ENCODE assay signal across 8 mouse cellular contexts in the genomic region with DNA sequence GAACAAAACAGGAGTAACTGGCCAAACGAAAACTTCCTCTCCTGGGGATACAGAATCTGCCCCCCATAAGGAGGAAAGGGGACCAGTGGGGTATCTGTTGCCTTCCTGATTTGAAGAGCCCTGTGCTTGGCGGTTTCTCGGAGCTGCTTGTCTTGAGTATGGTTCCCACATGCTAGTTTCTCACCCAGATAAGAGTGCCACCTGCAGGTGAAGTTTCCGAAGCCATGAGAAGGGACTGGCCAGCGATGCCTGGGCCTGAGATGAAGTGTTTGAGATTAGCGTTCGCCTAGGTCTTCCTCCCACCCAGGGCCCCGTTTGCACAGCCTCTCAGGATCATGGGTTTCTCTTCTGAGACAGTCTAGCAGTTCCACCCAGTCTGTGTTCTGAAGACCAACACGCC. TPM values are rescaled to one million over a fixed set of nuclear protein-coding genes. Genes with fewer than 3 reads are reported as not detected.
DNase-seq lines count a peak whose midpoint lies in the region; ATAC-seq and TF ChIP-seq lines count a peak whose summit lies in the region.
"Had no signal": no experiment of that assay in that cellular context is flagged by ENCODE, and none has a peak within 500 bp of the region (broad histone marks: within the 10 kb centered on the region; RNA-seq: fewer than 3 reads in every experiment).

No protein-coding gene starts in this region.

- no peaks in the 10 kb centered on the region for H3K27me3 ChIP-seq in liver, embryonic 14.5 days (ENCODE audit: control insufficient read depth, insufficient read depth, low read length)
- no peaks in the 10 kb centered on the region for H3K27me3 ChIP-seq in liver, embryonic 12.5 days (replicated peaks)
- H3K27me3 ChIP-seq in MEL (ENCODE audit: control insufficient read depth in 1 of 2, insufficient read depth in 2 of 2, low read length in 2 of 2) = no peaks in the 10 kb centered on the region
- H3K27me3 ChIP-seq in cerebellum, adult 2 months (ENCODE audit: control insufficient read depth, insufficient read depth, low read length) = no peaks in the 10 kb centered on the region
- H3K27me3 ChIP-seq: embryonic facial prominence, embryonic 15.5 days had no signal

- no peak for TF ChIP-seq RAD21 in MEL (IDR thresholded peaks at IDR 0.05; ENCODE audit: low read depth, low read length)

- TF ChIP-seq EP300 in liver, embryonic 14.5 days (IDR thresholded peaks at IDR 0.05; ENCODE audit: low read depth) = no peak
- no peak for TF ChIP-seq EP300 in MEL (IDR thresholded peaks at IDR 0.05; ENCODE audit: low read depth in 1 of 2, low read length in 2 of 2)

- no peak for ATAC-seq in liver, embryonic 14.5 days (ENCODE audit: insufficient read depth)
- ATAC-seq in liver, embryonic 12.5 days = no peak

- no peak overlapping the region for H3K4me2 ChIP-seq in liver, embryonic 14.5 days (ENCODE audit: low read depth)
- no peak overlapping the region for H3K4me2 ChIP-seq in liver, embryonic 12.5 days
- H3K4me2 ChIP-seq: embryonic facial prominence, embryonic 15.5 days had no signal

- H3K9ac ChIP-seq in liver, embryonic 14.5 days (replicated peaks) = no peak overlapping the region
- H3K9ac ChIP-seq in liver, embryonic 12.5 days = no peak overlapping the region
- H3K9ac ChIP-seq in MEL (ENCODE audit: control insufficient read depth, low read depth, low read length, poor library complexity, severe bottlenecking) = no peak overlapping the region

- H3K27ac ChIP-seq in liver, embryonic 14.5 days = no peak overlapping the region
- H3K27ac ChIP-seq in liver, embryonic 12.5 days = no peak overlapping the region; the same call in 1 of the 2 replicates
- no peak overlapping the region for H3K27ac ChIP-seq in MEL (ENCODE audit: control insufficient read depth, low read depth, low read length)
- no peak overlapping the region for H3K27ac ChIP-seq in cerebellum, adult 2 months (ENCODE audit: insufficient read depth, low read length)

- no peak for DNase-seq in liver, embryonic 14.5 days (ENCODE audit: low read depth in 3 of 3, low spot score in 3 of 3)
- DNase-seq in MEL (ENCODE audit: low read depth, low spot score) = peak; percentile 44
- DNase-seq in cerebellum, adult 2 months = peak; percentile 54 to 59
- peak; percentile 72 for DNase-seq in lung, postnatal 10 days
- no peak for DNase-seq in c-Kit-positive CD71-positive TER-119-positive erythroid progenitor cells, embryonic 14.5 days (ENCODE audit: low spot score)
- no peak for DNase-seq in urinary bladder, postnatal 25 days (ENCODE audit: low spot score)

- TF ChIP-seq POLR2A in MEL (IDR thresholded peaks at IDR 0.05; ENCODE audit: control insufficient read depth in 1 of 2, insufficient read depth in 1 of 2, low read depth in 1 of 2, low read length in 2 of 2, poor library complexity in 1 of 2) = no peak
- no peak for TF ChIP-seq POLR2A in cerebellum, adult 2 months (IDR thresholded peaks at IDR 0.05; ENCODE audit: borderline replicate concordance, insufficient read depth, low read length)

- WGBS in liver, embryonic 14.5 days (ENCODE audit: insufficient replicate concordance) = 26% methylated on average over 9 of the region's 9 CpGs
- WGBS in liver, embryonic 12.5 days (ENCODE audit: insufficient replicate concordance) = 36% methylated on average over 9 of the region's 9 CpGs
- 31% methylated on average over 9 of the region's 9 CpGs for WGBS in cerebellum, adult 2 months

- H3K4me3 ChIP-seq in liver, embryonic 14.5 days (ENCODE audit: insufficient read depth in 1 of 2, low read depth in 2 of 2, low read length in 2 of 2) = no peak overlapping the region
- no peak overlapping the region for H3K4me3 ChIP-seq in liver, embryonic 12.5 days
- no peak overlapping the region for H3K4me3 ChIP-seq in MEL (ENCODE audit: control insufficient read depth in 1 of 2, insufficient read depth in 1 of 2, low read depth in 2 of 2, low read length in 2 of 2)
- no peak overlapping the region for H3K4me3 ChIP-seq in cerebellum, adult 2 months (replicated peaks; ENCODE audit: insufficient read depth, low read depth, low read length)
- H3K4me3 ChIP-seq: embryonic facial prominence, embryonic 15.5 days had no signal

- no peaks in the 10 kb centered on the region for H3K9me3 ChIP-seq in liver, embryonic 14.5 days (ENCODE audit: control insufficient read depth, low read length)
- no peaks in the 10 kb centered on the region for H3K9me3 ChIP-seq in liver, embryonic 12.5 days (replicated peaks)
- no peaks in the 10 kb centered on the region for H3K9me3 ChIP-seq in MEL (replicated peaks; ENCODE audit: insufficient read depth, low read length)
- H3K9me3 ChIP-seq: embryonic facial prominence, embryonic 15.5 days had no signal

- H3K4me1 ChIP-seq in liver, embryonic 14.5 days (replicated peaks; ENCODE audit: control insufficient read depth in 2 of 2, insufficient read depth in 2 of 2, low read length in 1 of 2) = peaks cover 6 to 19% of the 10 kb centered on the region in 2 experiments; a peak in 3 of 4 replicates
- peaks cover 57% of the 10 kb centered on the region for H3K4me1 ChIP-seq in liver, embryonic 12.5 days
- peaks cover 7 to 39% of the 10 kb centered on the region in 2 experiments for H3K4me1 ChIP-seq in MEL (ENCODE audit: control insufficient read depth in 1 of 2, insufficient read depth in 2 of 2, low read length in 2 of 2)
- peaks cover 6% of the 10 kb centered on the region; the same call in 1 of the 2 replicates for H3K4me1 ChIP-seq in cerebellum, adult 2 months (ENCODE audit: control insufficient read depth, insufficient read depth, low read length)

- peak; percentile 71 for TF ChIP-seq CTCF in liver, embryonic 14.5 days (IDR thresholded peaks at IDR 0.05; ENCODE audit: low read depth)
- peak; percentile 9 to 53 (median 28); a peak in 4 of 6 replicates for TF ChIP-seq CTCF in MEL (IDR thresholded peaks at IDR 0.05 in 2 of 3, conservative IDR thresholded peaks at IDR 0.05 in 1 of 3; ENCODE audit: control insufficient read depth in 1 of 3, insufficient read depth in 1 of 3, low read depth in 2 of 3, low read length in 3 of 3, poor library complexity in 1 of 3, severe bottlenecking in 1 of 3)
- peak; percentile 50; the same call in 1 of the 2 replicates for TF ChIP-seq CTCF in cerebellum, adult 2 months (IDR thresholded peaks at IDR 0.05; ENCODE audit: borderline replicate concordance, insufficient read depth, low read depth, low read length)

- peaks cover 21% of the 10 kb centered on the region for H3K79me2 ChIP-seq in MEL (ENCODE audit: control insufficient read depth, insufficient read depth, low read length, poor library complexity)

- H3K36me3 ChIP-seq in liver, embryonic 14.5 days (replicated peaks; ENCODE audit: control insufficient read depth, insufficient read depth, low read depth) = peaks cover 16% of the 10 kb centered on the region
- peaks cover 64% of the 10 kb centered on the region for H3K36me3 ChIP-seq in liver, embryonic 12.5 days
- H3K36me3 ChIP-seq in MEL (ENCODE audit: control insufficient read depth in 1 of 2, insufficient read depth in 2 of 2, low read length in 2 of 2) = peaks cover 4 to 23% of the 10 kb centered on the region in 2 experiments; a peak in 3 of 4 replicates

TF ChIP-seq in MEL, 35 proteins besides CTCF, POLR2A, EP300 and RAD21 (continues in another document):
- TF ChIP-seq E2F4 (IDR thresholded peaks at IDR 0.05; ENCODE audit: borderline replicate concordance, low read depth, low read length) = no peak

RNA-seq across cellular contexts. Expression of a gene that starts 1.7 kb away (rescaled TPM):
- 9.3 and 9.7 TPM in 2 replicates for polyA plus RNA-seq in liver, embryonic 14.5 days (2012; rRNA removed)
- polyA plus RNA-seq in liver, embryonic 14.5 days (2014; fragmentation: Nextera tagmentation; extraction: Ambion mirVana) = 6.4 and 7.8 TPM in 2 replicates
- 17.1 and 17.4 TPM in 2 replicates for polyA plus RNA-seq in liver, embryonic 12.5 days (2016; fragmentation: Nextera tagmentation; extraction: Ambion mirVana)
- 16.7 and 21.5 TPM in 2 replicates for total RNA-seq in MEL (2012; rRNA removed)
- 10 to 100 TPM in 1 of 2 experiments, not detected in 1; 25.4 TPM for polyA plus RNA-seq in MEL (2012; ENCODE audit: insufficient read depth in 1 of 2, insufficient read length in 2 of 2, low read depth in 1 of 2, low replicate concordance in 2 of 2, missing spikeins in 1 of 2)
- 204 and 211 TPM in 2 replicates for polyA plus RNA-seq in cerebellum, adult 2 months (2012; rRNA removed)

RNA-seq across cellular contexts. Expression of a gene that starts 12.5 kb away (rescaled TPM):
- polyA plus RNA-seq in liver, embryonic 14.5 days (2012; rRNA removed) = 22.2 and 23.2 TPM in 2 replicates
- polyA plus RNA-seq in liver, embryonic 14.5 days (2014; fragmentation: Nextera tagmentation; extraction: Ambion mirVana) = 13.3 and 15.3 TPM in 2 replicates
- 34.3 and 39.3 TPM in 2 replicates for polyA plus RNA-seq in liver, embryonic 12.5 days (2016; fragmentation: Nextera tagmentation; extraction: Ambion mirVana)
- total RNA-seq in MEL (2012; rRNA removed) = 17.1 and 21.0 TPM in 2 replicates
- 10 to 100 TPM in 1 of 2 experiments, not detected in 1; 80.2 TPM for polyA plus RNA-seq in MEL (2012; ENCODE audit: insufficient read depth in 1 of 2, insufficient read length in 2 of 2, low read depth in 1 of 2, low replicate concordance in 2 of 2, missing spikeins in 1 of 2)
- polyA plus RNA-seq in cerebellum, adult 2 months (2012; rRNA removed) = 25.8 and 28.2 TPM in 2 replicates

RNA-seq across cellular contexts. Expression of a gene that starts 12.6 kb away (rescaled TPM):
- 0.03 and 0.17 TPM in 2 replicates for polyA plus RNA-seq in liver, embryonic 14.5 days (2012; rRNA removed)
- 0.10 and 0.13 TPM in 2 replicates for polyA plus RNA-seq in liver, embryonic 14.5 days (2014; fragmentation: Nextera tagmentation; extraction: Ambion mirVana)
- polyA plus RNA-seq in liver, embryonic 12.5 days (2016; fragmentation: Nextera tagmentation; extraction: Ambion mirVana) = 0.17 and 0.43 TPM in 2 replicates
- total RNA-seq in MEL (2012; rRNA removed) = 0.27 TPM in 1 of 2 replicates, not detected in the other
- under 1 TPM in 1 of 2 experiments, not detected in 1; 0.17 TPM for polyA plus RNA-seq in MEL (2012; ENCODE audit: insufficient read depth in 1 of 2, insufficient read length in 2 of 2, low read depth in 1 of 2, low replicate concordance in 2 of 2, missing spikeins in 1 of 2)
- polyA plus RNA-seq in cerebellum, adult 2 months (2012; rRNA removed) = 0.10 TPM in 2 replicates

RNA-seq across cellular contexts. Expression of a gene that starts 14.5 kb away (rescaled TPM):
- 447 and 459 TPM in 2 replicates for polyA plus RNA-seq in liver, embryonic 14.5 days (2012; rRNA removed)
- 641 and 675 TPM in 2 replicates for polyA plus RNA-seq in liver, embryonic 14.5 days (2014; fragmentation: Nextera tagmentation; extraction: Ambion mirVana)
- polyA plus RNA-seq in liver, embryonic 12.5 days (2016; fragmentation: Nextera tagmentation; extraction: Ambion mirVana) = 644 and 660 TPM in 2 replicates
- 974 and 1,054 TPM in 2 replicates for total RNA-seq in MEL (2012; rRNA removed)
- 1,000 to 10,000 TPM in 1 of 2 experiments, 100 to 1,000 TPM in 1; 646 to 1,010 TPM for polyA plus RNA-seq in MEL (2012; ENCODE audit: insufficient read depth in 1 of 2, insufficient read length in 2 of 2, low read depth in 1 of 2, low replicate concordance in 2 of 2, missing spikeins in 1 of 2)
- 64.7 and 71.7 TPM in 2 replicates for polyA plus RNA-seq in cerebellum, adult 2 months (2012; rRNA removed)

RNA-seq across cellular contexts. Expression of a gene that starts 22.7 kb away (rescaled TPM):
- polyA plus RNA-seq in liver, embryonic 14.5 days (2012; rRNA removed) = 7.9 and 17.5 TPM in 2 replicates
- 31.9 and 32.7 TPM in 2 replicates for polyA plus RNA-seq in liver, embryonic 14.5 days (2014; fragmentation: Nextera tagmentation; extraction: Ambion mirVana)
- polyA plus RNA-seq in liver, embryonic 12.5 days (2016; fragmentation: Nextera tagmentation; extraction: Ambion mirVana) = 47.9 and 51.6 TPM in 2 replicates
- total RNA-seq in MEL (2012; rRNA removed) = 39.0 and 40.8 TPM in 2 replicates
- polyA plus RNA-seq in MEL (2012; ENCODE audit: insufficient read depth in 1 of 2, insufficient read length in 2 of 2, low read depth in 1 of 2, low replicate concordance in 2 of 2, missing spikeins in 1 of 2) = 100 to 1,000 TPM in 1 of 2 experiments, not detected in 1; 127 TPM
- polyA plus RNA-seq in cerebellum, adult 2 months (2012; rRNA removed) = 30.7 and 34.4 TPM in 2 replicates

Comparison
In these comparisons a context has a peak if more than half of its experiments do, and no peak if none do; other contexts are left out.
1. DNase-seq: peak in MEL (single experiment), cerebellum, adult 2 months (2 of 2) and lung, postnatal 10 days (single experiment); none in liver, embryonic 14.5 days (0 of 3), c-Kit-positive CD71-positive TER-119-positive erythroid progenitor cells, embryonic 14.5 days (single experiment) and urinary bladder, postnatal 25 days (single experiment).
2. Peak in every context shown above with its lines, with median percentiles within 50 percentile points of each other: CTCF ChIP-seq.